ENCODE assay signal across 26 mouse cellular contexts in the genomic region with DNA sequence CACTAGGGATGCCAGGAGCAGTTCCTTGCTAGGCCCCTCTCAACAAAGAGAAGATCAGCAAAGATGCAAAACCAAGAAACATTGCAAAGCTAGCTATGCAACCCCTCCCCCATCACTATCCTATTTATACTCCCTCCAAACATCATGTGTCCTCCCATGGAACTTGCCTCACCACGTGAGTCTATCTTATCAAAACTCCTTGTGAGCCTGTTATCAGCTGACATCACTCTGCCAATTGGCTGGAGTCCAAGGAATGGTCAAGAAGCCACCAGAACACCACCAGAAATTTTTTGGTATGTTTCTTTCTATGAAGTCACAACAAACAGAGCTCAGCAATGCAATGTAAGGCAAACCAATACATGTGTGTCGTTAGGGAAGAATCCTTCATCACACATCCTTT.
"Had no signal": no experiment of that assay in that cellular context is flagged by ENCODE, and none has a peak within 500 bp of the region (broad histone marks: within the 10 kb centered on the region; RNA-seq: fewer than 3 reads in every experiment).

No protein-coding gene starts in this region.

- DNase-seq: cerebellum, adult 8-10 months; cerebellum, adult 9-10 months; cerebellum, adult 9-11 months; cerebellum, postnatal 10 days; cerebellum, postnatal 14 days; cerebellum, postnatal 25 days; cerebellum, postnatal 36 days; embryo, embryonic 11 days; forebrain, postnatal 0 days; gastrocnemius, adult 2 months; gastrocnemius, postnatal 14 days; gastrocnemius, postnatal 25 days; gastrocnemius, postnatal 36 days; heart, adult 18-20 months; heart, adult 2 months had no signal

- H3K27me3 ChIP-seq: embryonic facial prominence, embryonic 12.5 days; embryonic facial prominence, embryonic 13.5 days; embryonic facial prominence, embryonic 15.5 days; forebrain, embryonic 12.5 days; forebrain, embryonic 13.5 days; forebrain, embryonic 15.5 days had no signal

- H3K9me3 ChIP-seq: embryonic facial prominence, embryonic 10.5 days; embryonic facial prominence, embryonic 12.5 days; embryonic facial prominence, embryonic 13.5 days; embryonic facial prominence, embryonic 15.5 days; forebrain, embryonic 12.5 days; forebrain, embryonic 13.5 days; forebrain, embryonic 15.5 days had no signal

- H3K4me1 ChIP-seq: embryonic facial prominence, embryonic 12.5 days; embryonic facial prominence, embryonic 15.5 days; forebrain, embryonic 12.5 days; heart, embryonic 10.5 days had no signal

- H3K27ac ChIP-seq: embryonic facial prominence, embryonic 10.5 days; embryonic facial prominence, embryonic 12.5 days; embryonic facial prominence, embryonic 13.5 days; embryonic facial prominence, embryonic 15.5 days; forebrain, embryonic 12.5 days; forebrain, embryonic 13.5 days; forebrain, embryonic 15.5 days; gastrocnemius, adult 2 months; heart, adult 2 months; heart, embryonic 10.5 days had no signal

- H3K4me2 ChIP-seq: embryonic facial prominence, embryonic 12.5 days; embryonic facial prominence, embryonic 13.5 days; embryonic facial prominence, embryonic 15.5 days; forebrain, embryonic 12.5 days; forebrain, embryonic 13.5 days; forebrain, embryonic 15.5 days had no signal

- ATAC-seq: forebrain, embryonic 13.5 days; forebrain, embryonic 14.5 days; forebrain, embryonic 15.5 days; forebrain, embryonic 16.5 days; forebrain, postnatal 0 days had no signal

- H3K36me3 ChIP-seq: embryonic facial prominence, embryonic 15.5 days; heart, embryonic 10.5 days had no signal

- H3K9ac ChIP-seq: embryonic facial prominence, embryonic 12.5 days; embryonic facial prominence, embryonic 13.5 days; embryonic facial prominence, embryonic 15.5 days; forebrain, embryonic 12.5 days; forebrain, embryonic 13.5 days; forebrain, embryonic 15.5 days; forebrain, postnatal 0 days had no signal

- H3K4me3 ChIP-seq: embryonic facial prominence, embryonic 10.5 days; embryonic facial prominence, embryonic 12.5 days; embryonic facial prominence, embryonic 13.5 days; embryonic facial prominence, embryonic 15.5 days; erythroblast, embryonic 14.5 days; forebrain, embryonic 12.5 days; forebrain, embryonic 13.5 days; forebrain, embryonic 15.5 days; gastrocnemius, adult 2 months; heart, adult 2 months; heart, embryonic 10.5 days had no signal
